Mouse (Mus musculus) embryonic facial prominence, embryonic 10.5 days (tissue): ENCODE results near the gene Tmem265. TPM values are rescaled to one million over a fixed set of nuclear protein-coding genes. Genes with fewer than 3 reads are reported as not detected.

Source experiments
- DNase-seq: peaks from one replicate; pipeline ENCODE4 v3.0.0-alpha.2; 2017; ENCODE audit warnings: low spot score
- H3K27ac ChIP-seq: fragments of 300-500 bp; sonication (generic); replicated peaks from 2 replicates; pipeline ENCODE4 v1.5.1; 2016; ENCODE audit warnings: mild to moderate bottlenecking
- H3K27me3 ChIP-seq: fragments of 300-500 bp; sonication (generic); replicated peaks from 2 replicates; pipeline ENCODE4 v1.6.1; 2016; ENCODE audit warnings: low read depth, mild to moderate bottlenecking; ENCODE audit not compliant: poor library complexity, severe bottlenecking
- H3K36me3 ChIP-seq: fragments of 300-500 bp; sonication (generic); replicated peaks from 2 replicates; pipeline ENCODE4 v1.6.1; 2016; ENCODE audit warnings: mild to moderate bottlenecking, moderate library complexity
- H3K4me1 ChIP-seq: fragments of 300-500 bp; sonication (generic); 2 replicates; pipeline ENCODE4 v1.6.1; 2016
- H3K4me3 ChIP-seq: fragments of 300-500 bp; sonication (generic); 2 replicates; pipeline ENCODE4 v1.5.1; 2016; ENCODE audit warnings: mild to moderate bottlenecking, moderate library complexity
- H3K9me3 ChIP-seq: fragments of 300-500 bp; sonication (generic); 2 replicates; pipeline ENCODE4 v1.6.1; 2016; ENCODE audit warnings: mild to moderate bottlenecking
- WGBS: fragments of 180-500 bp; shearing (Covaris S2); methylation state at CpG from one replicate; pipeline ENCODE4 v1.1.7; 2016; 5-methylcytosine and 5-hydroxymethylcytosine counted together
- polyA plus RNA-seq: library from polyadenylated mRNA; unstranded; fragments of >200 nt; fragmentation: Nextera tagmentation; extraction: Ambion mirVana; gene quantifications from 2 replicates; pipeline ENCODE4 v1.2.1, GENCODE M21; 2016

Gene Tmem265
- polyA plus RNA-seq, 1 experiment from 2014 or later = 5.1 TPM

GRCm38 (mm10) chr7:127616336-127616735 lies 55.1 kb downstream of the Tmem265 start:
- no peaks in the 10 kb centered on the region for H3K27me3 ChIP-seq
- H3K9me3 ChIP-seq = peaks cover 14% of the 10 kb centered on the region; the same call in 1 of the 2 replicates
- peak overlapping the region; percentile 26; the same call in 1 of the 2 replicates for H3K4me3 ChIP-seq
- H3K27ac ChIP-seq = no peak overlapping the region
- 92% methylated on average over 1 of the region's 1 CpGs for WGBS
- no peak for DNase-seq
- peaks cover 25% of the 10 kb centered on the region for H3K4me1 ChIP-seq
- H3K36me3 ChIP-seq = peaks cover 24% of the 10 kb centered on the region

Other genes starting within 250 kb of the Tmem265 start
- 19.7 and 20.9 TPM in 2 replicates for gene Zfp768, start 215.8 kb upstream of the Tmem265 start, polyA plus RNA-seq
- gene Zfp747, start 185.3 kb upstream of the Tmem265 start, polyA plus RNA-seq = 9.0 and 9.3 TPM in 2 replicates
- gene 9130019O22Rik, start 174.2 kb upstream of the Tmem265 start, polyA plus RNA-seq = 5.1 and 6.4 TPM in 2 replicates
- gene E430018J23Rik, start 167.8 kb upstream of the Tmem265 start, polyA plus RNA-seq = 4.6 and 5.5 TPM in 2 replicates
- gene Zfp764, start 154.6 kb upstream of the Tmem265 start, polyA plus RNA-seq = 6.1 and 7.1 TPM in 2 replicates
- gene Zfp688, start 139.3 kb upstream of the Tmem265 start, polyA plus RNA-seq = 29.0 and 32.5 TPM in 2 replicates
- 13.4 and 17.7 TPM in 2 replicates for gene Zfp689, start 112.2 kb upstream of the Tmem265 start, polyA plus RNA-seq
- 46.3 and 47.9 TPM in 2 replicates for gene Prr14, start 101.8 kb upstream of the Tmem265 start, polyA plus RNA-seq
- 8.6 and 9.0 TPM in 2 replicates for gene Fbrs, start 82.2 kb upstream of the Tmem265 start, polyA plus RNA-seq
- 55.8 and 62.8 TPM in 2 replicates for gene Srcap, start 49.4 kb upstream of the Tmem265 start, polyA plus RNA-seq
- 16.6 and 17.8 TPM in 2 replicates for gene Gm42715, start 41.8 kb upstream of the Tmem265 start, polyA plus RNA-seq
- 40.7 and 43.4 TPM in 2 replicates for gene Phkg2, start 11.9 kb downstream of the Tmem265 start, polyA plus RNA-seq
- gene Ccdc189, start 27.2 kb downstream of the Tmem265 start, polyA plus RNA-seq = 11.8 and 15.3 TPM in 2 replicates
- gene Rnf40, start 27.4 kb downstream of the Tmem265 start, polyA plus RNA-seq = 61.2 and 64.2 TPM in 2 replicates
- 31.6 and 33.6 TPM in 2 replicates for gene Zfp629, start 54.4 kb downstream of the Tmem265 start, polyA plus RNA-seq
- gene Bcl7c, start 147.5 kb downstream of the Tmem265 start, polyA plus RNA-seq = 60.2 and 70.0 TPM in 2 replicates
- gene Ctf1, start 151.3 kb downstream of the Tmem265 start, polyA plus RNA-seq = 9.4 and 10.7 TPM in 2 replicates
- 0.19 TPM in 2 replicates for gene Ctf2, start 170.8 kb downstream of the Tmem265 start, polyA plus RNA-seq
- gene Fbxl19, start 183.2 kb downstream of the Tmem265 start, polyA plus RNA-seq = 8.9 and 9.0 TPM in 2 replicates
- 12.9 and 13.6 TPM in 2 replicates for gene Orai3, start 208.4 kb downstream of the Tmem265 start, polyA plus RNA-seq
- gene Setd1a, start 215.3 kb downstream of the Tmem265 start, polyA plus RNA-seq = 14.7 and 15.2 TPM in 2 replicates
- not detected in 2 replicates for gene Gm49388, start 224.2 kb downstream of the Tmem265 start, polyA plus RNA-seq
- 6.8 and 8.0 TPM in 2 replicates for gene Hsd3b7, start 239.2 kb downstream of the Tmem265 start, polyA plus RNA-seq